Mouse (Mus musculus): ENCODE results near the gene Lims1. TPM values are rescaled to one million over a fixed set of nuclear protein-coding genes. Genes with fewer than 3 reads are reported as not detected.
A peak's percentile ranks its signal among the peaks of the same experiment; 100 is the strongest.

Gene Lims1
- polyA plus RNA-seq, 1 experiment from 2014 or later, result 55.9 TPM

DNA sequence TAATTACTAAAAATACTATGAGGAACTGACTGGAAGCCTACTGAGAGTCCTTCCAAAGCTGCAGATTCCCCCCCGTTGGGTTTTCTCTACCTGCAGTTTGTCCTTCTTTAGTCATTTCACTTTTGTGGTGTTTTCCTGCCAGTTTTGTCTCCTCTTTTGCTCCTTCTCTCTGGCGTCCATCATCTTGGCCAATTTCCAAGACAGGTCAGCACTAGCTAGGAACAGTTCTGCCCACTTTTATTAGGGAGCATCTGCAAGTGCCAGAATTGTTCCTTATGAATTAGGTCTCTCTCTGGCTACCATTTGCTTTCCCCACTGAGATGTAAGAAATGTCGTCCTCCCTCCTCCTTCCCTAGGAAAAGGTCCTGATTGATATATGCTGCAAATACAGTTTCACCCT is 65.9 kb downstream of the Lims1 start:
- no peaks in the 10 kb centered on the region for H3K36me3 ChIP-seq
- H3K27ac ChIP-seq (replicated peaks), result no peak overlapping the region
- H3K9me3 ChIP-seq, result no peaks in the 10 kb centered on the region
- ATAC-seq (ENCODE audit: low FRiP score, low read depth), result no peak
- peaks cover 8% of the 10 kb centered on the region for H3K4me1 ChIP-seq (replicated peaks)
- H3K4me3 ChIP-seq, result no peak overlapping the region
- no peak overlapping the region for H3K4me2 ChIP-seq
- 72% methylated on average over 3 of the region's 3 CpGs for WGBS
- H3K9ac ChIP-seq, result no peak overlapping the region
- no peaks in the 10 kb centered on the region for H3K27me3 ChIP-seq

GRCm38 (mm10) chr10:58392435-58392834 is 69.2 kb downstream of the Lims1 start:
- Histone ChIP-seq H3K4me3 (no peak overlapping the region), H3K4me2 (no peak overlapping the region), H3K9ac (no peak overlapping the region), H3K27me3 (no peaks in the 10 kb centered on the region), H3K9me3 (no peaks in the 10 kb centered on the region), H3K4me1 (replicated peaks) (peaks cover 7% of the 10 kb centered on the region; the same call in 1 of the 2 replicates), H3K36me3 (no peaks in the 10 kb centered on the region), H3K27ac (replicated peaks) (no peak overlapping the region)
- no peak for ATAC-seq (ENCODE audit: low FRiP score, low read depth)
- 93% methylated on average over 4 of the region's 4 CpGs for WGBS

DNA sequence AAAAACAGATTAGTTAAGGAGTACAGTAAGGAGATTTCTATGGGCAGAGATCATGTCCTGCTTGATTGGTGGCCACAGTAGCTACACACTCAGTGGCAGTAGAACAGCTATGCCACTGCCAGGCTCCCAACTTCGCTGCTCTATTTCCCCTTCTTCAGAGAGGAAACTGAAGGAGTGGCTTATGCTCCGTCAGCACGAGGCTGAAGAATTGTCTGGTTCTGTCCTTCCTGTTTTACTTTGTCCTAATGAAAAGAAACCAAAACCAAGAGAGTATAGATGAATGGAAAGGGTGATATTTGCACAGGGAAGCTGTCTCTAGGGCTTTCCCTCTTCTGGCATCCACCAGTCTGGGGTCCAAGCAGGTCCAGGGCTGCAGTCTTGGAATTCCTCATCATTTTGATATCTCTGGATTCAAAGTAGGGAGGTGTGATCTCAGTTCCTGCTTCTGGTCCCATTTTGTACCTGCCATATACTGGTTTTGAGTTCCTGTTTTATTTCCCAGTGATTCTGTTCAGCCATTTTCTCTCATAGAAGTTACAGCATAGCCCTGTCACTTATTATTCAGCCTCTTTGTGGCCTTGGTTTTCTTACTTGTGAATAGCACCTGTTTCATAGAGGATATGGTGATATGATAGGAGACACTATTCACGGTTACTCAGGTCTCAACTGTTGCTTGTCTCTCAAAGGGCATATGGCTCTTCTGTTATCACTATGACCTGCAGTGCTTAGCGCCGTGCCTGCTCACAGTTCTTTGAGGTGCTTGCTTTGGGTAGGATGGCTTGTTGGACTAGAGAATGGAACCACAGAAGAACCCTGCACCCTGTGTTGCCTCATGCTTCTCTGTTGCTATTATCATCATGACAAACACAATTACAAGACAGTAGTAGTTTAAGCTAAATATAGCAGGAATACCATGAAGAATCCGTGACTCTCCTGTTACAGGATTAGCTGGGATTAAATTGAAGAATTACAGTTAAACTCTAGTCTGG is 70.1 kb downstream of the Lims1 start:
- Histone ChIP-seq H3K27ac (replicated peaks) (no peak overlapping the region), H3K27me3 (no peaks in the 10 kb centered on the region), H3K36me3 (no peaks in the 10 kb centered on the region), H3K9me3 (no peaks in the 10 kb centered on the region), H3K4me3 (no peak overlapping the region), H3K9ac (no peak overlapping the region), H3K4me2 (no peak overlapping the region), H3K4me1 (replicated peaks) (peaks cover 7% of the 10 kb centered on the region; the same call in 1 of the 2 replicates)
- no peak for ATAC-seq (ENCODE audit: low FRiP score, low read depth)
- whole genome bisulfite sequencing, result 81% methylated on average over 7 of the region's 7 CpGs

- Histone ChIP-seq H3K27me3 (no peaks in the 10 kb centered on the region), H3K4me2 (no peak overlapping the region), H3K27ac (replicated peaks) (no peak overlapping the region), H3K4me1 (replicated peaks) (peaks cover 7% of the 10 kb centered on the region; the same call in 1 of the 2 replicates), H3K9ac (no peak overlapping the region), H3K36me3 (no peaks in the 10 kb centered on the region), H3K4me3 (no peak overlapping the region), H3K9me3 (no peaks in the 10 kb centered on the region)
- 68% methylated on average over 10 of the region's 10 CpGs for WGBS
- 0 out of 2 replicates have a peak, but pooled peaks have one; percentile 27 for ATAC-seq (ENCODE audit: low FRiP score, low read depth)
These were observed 70.9 kb downstream of the Lims1 start for GRCm38 (mm10) chr10:58394170-58394569.

- ATAC-seq (ENCODE audit: low FRiP score, low read depth), result no peak
- Histone ChIP-seq H3K4me1 (replicated peaks) (peaks cover 7% of the 10 kb centered on the region; the same call in 1 of the 2 replicates), H3K4me3 (no peak overlapping the region), H3K9me3 (no peaks in the 10 kb centered on the region), H3K9ac (no peak overlapping the region), H3K27ac (replicated peaks) (no peak overlapping the region), H3K36me3 (peaks cover 4% of the 10 kb centered on the region; the same call in 1 of the 2 replicates), H3K4me2 (no peak overlapping the region), H3K27me3 (no peaks in the 10 kb centered on the region)
- WGBS, result 97% methylated on average over 4 of the region's 4 CpGs
These were observed 72.0 kb downstream of the Lims1 start for GRCm38 (mm10) chr10:58395315-58395714.

GRCm38 (mm10) chr10:58395723-58396122 is 72.5 kb downstream of the Lims1 start:
- 99% methylated on average over 2 of the region's 2 CpGs for WGBS
- H3K9me3 ChIP-seq, result no peaks in the 10 kb centered on the region
- H3K4me1 ChIP-seq (replicated peaks), result peaks cover 7% of the 10 kb centered on the region; the same call in 1 of the 2 replicates
- H3K36me3 ChIP-seq, result peaks cover 4% of the 10 kb centered on the region; the same call in 1 of the 2 replicates
- H3K4me3 ChIP-seq, result no peak overlapping the region
- H3K9ac ChIP-seq, result no peak overlapping the region
- no peak overlapping the region for H3K27ac ChIP-seq (replicated peaks)
- H3K4me2 ChIP-seq, result no peak overlapping the region
- no peak for ATAC-seq (ENCODE audit: low FRiP score, low read depth)
- H3K27me3 ChIP-seq, result no peaks in the 10 kb centered on the region

- ATAC-seq (ENCODE audit: low FRiP score, low read depth), result no peak
- 63% methylated on average over 3 of the region's 3 CpGs for WGBS
- Histone ChIP-seq H3K9ac (no peak overlapping the region), H3K4me2 (no peak overlapping the region), H3K9me3 (no peaks in the 10 kb centered on the region), H3K4me1 (replicated peaks) (peaks cover 7% of the 10 kb centered on the region; the same call in 1 of the 2 replicates), H3K27ac (replicated peaks) (peak overlapping the region; percentile 23; the same call in 1 of the 2 replicates), H3K36me3 (peaks cover 9% of the 10 kb centered on the region; the same call in 1 of the 2 replicates), H3K27me3 (no peaks in the 10 kb centered on the region), H3K4me3 (no peak overlapping the region)
These were observed 73.3 kb downstream of the Lims1 start for GRCm38 (mm10) chr10:58396600-58396999.

DNA sequence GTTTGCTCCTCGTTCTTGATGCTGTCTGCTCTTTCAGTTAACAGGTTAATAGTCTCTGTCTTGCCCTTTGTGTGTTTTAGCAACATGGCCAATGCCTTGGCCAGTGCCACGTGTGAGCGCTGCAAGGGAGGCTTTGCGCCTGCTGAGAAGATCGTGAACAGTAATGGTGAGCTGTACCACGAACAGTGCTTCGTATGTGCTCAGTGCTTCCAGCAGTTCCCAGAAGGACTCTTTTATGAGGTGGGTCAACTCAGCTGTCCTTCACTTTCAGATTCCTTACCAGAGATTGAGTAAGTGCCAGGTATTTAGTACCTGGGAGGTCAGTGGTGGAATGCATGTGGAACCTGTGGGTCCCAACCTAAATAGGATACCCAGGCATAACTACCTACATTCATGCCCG is 75.7 kb downstream of the Lims1 start:
- no peak overlapping the region for H3K9ac ChIP-seq
- H3K9me3 ChIP-seq, result no peaks in the 10 kb centered on the region
- no peak for ATAC-seq (ENCODE audit: low FRiP score, low read depth)
- H3K27me3 ChIP-seq, result no peaks in the 10 kb centered on the region
- 0 out of 2 replicates have a peak, but pooled peaks cover 3% of the 10 kb centered on the region for H3K4me1 ChIP-seq (replicated peaks)
- peaks cover 9% of the 10 kb centered on the region; the same call in 1 of the 2 replicates for H3K36me3 ChIP-seq
- H3K4me2 ChIP-seq, result no peak overlapping the region
- WGBS, result 95% methylated on average over 8 of the region's 8 CpGs
- H3K4me3 ChIP-seq, result no peak overlapping the region
- H3K27ac ChIP-seq (replicated peaks), result no peak overlapping the region

DNA sequence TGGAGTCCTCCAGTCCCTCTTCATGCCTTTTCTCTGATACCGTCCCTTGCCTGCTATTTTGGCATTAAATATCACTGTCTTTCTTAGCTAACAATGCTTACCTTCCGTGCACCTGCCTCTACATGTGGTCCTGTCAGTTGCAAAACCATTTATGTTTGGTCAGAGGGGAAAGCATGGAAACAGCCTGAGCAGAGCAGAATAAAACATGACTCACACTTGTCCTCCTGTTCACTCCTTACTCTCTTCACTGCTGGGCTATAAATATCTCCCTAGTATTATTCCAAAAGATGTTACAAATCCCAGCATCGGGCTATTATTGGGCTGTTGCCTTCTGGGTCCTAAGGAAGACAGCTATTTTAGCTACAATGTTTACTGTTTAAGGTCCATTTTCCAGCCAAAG is 78.6 kb downstream of the Lims1 start:
- no peaks in the 10 kb centered on the region for H3K4me1 ChIP-seq (replicated peaks)
- no peak overlapping the region for H3K27ac ChIP-seq (replicated peaks)
- peaks cover 9% of the 10 kb centered on the region; the same call in 1 of the 2 replicates for H3K36me3 ChIP-seq
- ATAC-seq (ENCODE audit: low FRiP score, low read depth), result no peak
- no peaks in the 10 kb centered on the region for H3K27me3 ChIP-seq
- no peak overlapping the region for H3K9ac ChIP-seq
- H3K9me3 ChIP-seq, result no peaks in the 10 kb centered on the region
- no peak overlapping the region for H3K4me2 ChIP-seq
- 92% methylated on average over 3 of the region's 3 CpGs for WGBS
- H3K4me3 ChIP-seq, result no peak overlapping the region

DNA sequence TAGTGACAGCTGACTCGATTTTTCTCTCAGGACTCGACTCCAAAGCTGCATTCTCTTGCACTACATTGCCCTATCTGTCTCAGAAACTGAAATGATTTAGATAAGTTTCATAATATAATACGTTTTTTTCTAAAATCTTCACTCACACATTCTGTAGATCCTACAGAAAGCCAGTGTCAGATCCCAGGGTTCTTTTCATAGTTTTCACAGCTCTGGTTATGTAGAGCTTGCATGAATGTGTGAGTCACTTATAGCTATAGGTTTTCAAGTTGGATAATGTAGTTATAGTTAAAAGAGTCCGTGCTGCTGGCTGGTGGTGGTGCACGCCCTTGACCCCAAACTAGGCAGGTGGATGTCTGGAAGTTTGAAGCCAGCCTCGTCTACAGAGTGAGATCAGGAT is 81.4 kb downstream of the Lims1 start:
- no peak overlapping the region for H3K27ac ChIP-seq (replicated peaks)
- WGBS, result 92% methylated on average over 6 of the region's 6 CpGs
- no peaks in the 10 kb centered on the region for H3K4me1 ChIP-seq (replicated peaks)
- H3K9me3 ChIP-seq, result no peaks in the 10 kb centered on the region
- H3K36me3 ChIP-seq, result peaks cover 17% of the 10 kb centered on the region; the same call in 1 of the 2 replicates
- H3K4me3 ChIP-seq, result no peak overlapping the region
- no peaks in the 10 kb centered on the region for H3K27me3 ChIP-seq
- ATAC-seq (ENCODE audit: low FRiP score, low read depth), result no peak
- no peak overlapping the region for H3K9ac ChIP-seq
- H3K4me2 ChIP-seq, result no peak overlapping the region

- Histone ChIP-seq H3K9ac (no peak overlapping the region), H3K9me3 (no peaks in the 10 kb centered on the region), H3K27ac (replicated peaks) (no peak overlapping the region), H3K27me3 (no peaks in the 10 kb centered on the region), H3K4me1 (replicated peaks) (no peaks in the 10 kb centered on the region), H3K4me2 (no peak overlapping the region), H3K36me3 (peaks cover 24% of the 10 kb centered on the region), H3K4me3 (no peak overlapping the region)
- WGBS, result 90% methylated on average over 4 of the region's 4 CpGs
- no peak for ATAC-seq (ENCODE audit: low FRiP score, low read depth)
These were observed 82.2 kb downstream of the Lims1 start for GRCm38 (mm10) chr10:58405285-58405948.

DNA sequence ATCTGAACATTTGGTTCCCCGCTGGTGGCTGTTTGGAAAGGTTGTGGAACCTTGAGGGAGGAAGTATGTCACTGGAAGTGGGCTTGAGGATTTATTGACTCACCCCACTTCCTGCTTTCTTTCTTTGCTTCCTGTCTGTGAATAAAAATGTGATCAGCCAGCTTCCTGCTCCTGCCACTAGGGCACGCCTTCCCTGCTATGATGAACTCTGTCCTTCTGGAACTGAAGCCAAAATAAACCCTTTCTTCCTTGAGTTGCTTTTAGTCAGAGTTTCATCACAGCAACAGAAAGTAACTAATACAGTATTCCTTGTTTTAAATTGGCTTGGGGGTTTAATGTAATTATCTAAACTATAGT is 82.7 kb downstream of the Lims1 start:
- WGBS, result 84% methylated on average over 2 of the region's 2 CpGs
- H3K4me3 ChIP-seq, result no peak overlapping the region
- H3K27me3 ChIP-seq, result no peaks in the 10 kb centered on the region
- no peak overlapping the region for H3K27ac ChIP-seq (replicated peaks)
- no peak overlapping the region for H3K9ac ChIP-seq
- ATAC-seq (ENCODE audit: low FRiP score, low read depth), result no peak
- H3K9me3 ChIP-seq, result no peaks in the 10 kb centered on the region
- no peaks in the 10 kb centered on the region for H3K4me1 ChIP-seq (replicated peaks)
- H3K4me2 ChIP-seq, result no peak overlapping the region
- H3K36me3 ChIP-seq, result peaks cover 26% of the 10 kb centered on the region

All from hindbrain, embryonic 15.5 days (tissue).